Mouse (Mus musculus): Measurements from ENCODE around the gene Elf2. TPM values are rescaled to one million over a fixed set of nuclear protein-coding genes. Genes with fewer than 3 reads are reported as not detected.

The Elf2 gene
- polyA plus RNA-seq, 1 experiment from 2014 or later = 37.9 TPM

DNA sequence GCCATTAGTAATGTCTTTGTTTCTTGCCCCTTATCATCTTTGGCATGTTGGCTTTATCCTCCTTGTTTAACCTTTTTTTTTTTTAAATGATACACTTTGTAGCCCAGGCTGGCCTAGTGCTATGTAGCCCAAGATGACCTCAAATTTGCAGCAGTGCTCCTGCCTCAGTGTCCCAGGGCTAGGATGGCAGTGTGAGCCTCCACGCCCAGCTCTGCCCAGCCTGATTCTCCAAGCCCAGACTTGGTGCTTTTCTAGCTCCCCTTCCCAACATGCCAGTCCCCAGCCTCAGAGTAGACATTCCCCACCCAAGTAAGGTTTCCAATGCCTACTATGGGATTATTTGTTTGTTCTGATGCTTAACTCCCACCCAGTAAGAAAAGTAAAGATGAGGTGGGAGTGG is 88.2 kb downstream of the Elf2 start:
- Histone ChIP-seq H3K36me3 (peaks cover 98% of the 10 kb centered on the region), H3K9me3 (replicated peaks) (no peaks in the 10 kb centered on the region), H3K27me3 (ENCODE audit: low read depth, poor library complexity, severe bottlenecking) (no peaks in the 10 kb centered on the region), H3K27ac (replicated peaks) (no peak overlapping the region), H3K4me3 (no peak overlapping the region), H3K4me1 (no peaks in the 10 kb centered on the region)
- DNase-seq (ENCODE audit: low spot score) = no peak
- WGBS = 97% methylated on average over 1 of the region's 1 CpGs

DNA sequence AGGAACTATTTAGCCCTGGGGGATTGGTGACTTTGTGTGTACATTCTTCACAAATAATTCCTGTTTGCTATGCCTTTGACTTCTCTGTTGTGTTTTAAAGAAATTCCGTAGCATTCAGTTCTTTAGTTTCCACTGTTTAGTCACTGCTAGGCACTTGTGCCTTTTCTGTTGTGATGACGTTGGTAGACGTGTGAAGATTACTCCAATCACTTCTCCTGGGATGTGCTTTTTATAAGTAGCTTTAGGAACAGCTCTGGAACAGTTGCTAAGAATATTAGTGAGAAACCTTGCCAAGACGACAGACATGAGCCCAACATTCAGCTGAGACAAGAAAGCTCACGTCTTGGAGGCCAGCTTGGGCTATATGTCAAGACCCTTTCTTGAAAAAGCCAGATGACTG is 89.4 kb downstream of the Elf2 start:
- 88% methylated on average over 5 of the region's 5 CpGs for WGBS

DNA sequence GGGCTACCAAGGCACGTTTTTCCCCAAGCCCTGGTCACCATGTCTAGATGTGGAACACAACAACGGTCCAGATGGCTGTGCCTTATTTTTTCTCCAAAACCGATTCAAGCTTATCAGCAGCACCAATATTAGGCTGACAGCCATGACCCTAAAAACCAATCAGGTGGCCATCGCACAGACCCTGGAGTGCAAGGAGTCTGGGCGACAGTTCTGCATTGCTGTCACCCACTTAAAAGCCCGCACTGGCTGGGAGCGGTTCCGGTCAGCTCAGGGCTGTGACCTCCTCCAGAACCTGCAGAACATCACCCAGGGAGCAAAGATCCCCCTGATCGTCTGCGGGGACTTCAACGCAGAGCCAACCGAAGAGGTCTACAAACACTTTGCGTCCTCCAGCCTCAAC is 90.6 kb downstream of the Elf2 start:
- 95% methylated on average over 13 of the region's 13 CpGs for WGBS
- DNase-seq (ENCODE audit: low spot score) = no peak
- Histone ChIP-seq H3K9me3 (replicated peaks) (no peaks in the 10 kb centered on the region), H3K4me3 (no peak overlapping the region), H3K36me3 (peaks cover 83% of the 10 kb centered on the region), H3K27ac (replicated peaks) (no peak overlapping the region), H3K4me1 (no peaks in the 10 kb centered on the region), H3K27me3 (ENCODE audit: low read depth, poor library complexity, severe bottlenecking) (no peaks in the 10 kb centered on the region)

More for the DNA sequence above, 89.4 kb downstream of the Elf2 start:
- Histone ChIP-seq H3K36me3 (peaks cover 90% of the 10 kb centered on the region), H3K4me1 (no peaks in the 10 kb centered on the region), H3K9me3 (replicated peaks) (no peaks in the 10 kb centered on the region), H3K27ac (replicated peaks) (no peak overlapping the region), H3K4me3 (no peak overlapping the region), H3K27me3 (ENCODE audit: low read depth, poor library complexity, severe bottlenecking) (no peaks in the 10 kb centered on the region)
- DNase-seq (ENCODE audit: low spot score) = no peak

DNA sequence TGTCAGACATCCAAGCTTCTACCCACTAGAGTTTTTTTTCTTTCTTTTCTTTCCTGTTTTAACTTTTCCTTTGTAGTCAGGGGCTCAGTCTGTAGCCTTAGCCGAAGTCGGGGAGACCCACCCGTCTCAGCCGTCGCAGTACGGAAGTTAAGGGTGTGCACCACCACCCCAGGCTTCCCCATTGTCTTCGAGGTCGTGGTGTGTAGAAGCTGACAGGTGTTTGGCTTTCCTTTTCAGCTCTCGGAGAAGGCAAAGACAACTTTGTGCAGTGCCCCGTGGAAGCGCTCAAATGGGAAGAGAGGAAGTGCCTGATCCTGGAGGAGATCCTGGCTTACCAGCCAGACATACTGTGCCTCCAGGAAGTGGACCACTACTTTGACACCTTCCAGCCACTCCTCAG is 91.0 kb downstream of the Elf2 start:
- Histone ChIP-seq H3K9me3 (replicated peaks) (no peaks in the 10 kb centered on the region), H3K4me1 (no peaks in the 10 kb centered on the region), H3K27me3 (ENCODE audit: low read depth, poor library complexity, severe bottlenecking) (no peaks in the 10 kb centered on the region), H3K4me3 (no peak overlapping the region), H3K36me3 (peaks cover 79% of the 10 kb centered on the region), H3K27ac (replicated peaks) (no peak overlapping the region)
- DNase-seq (ENCODE audit: low spot score) = no peak
- WGBS = 93% methylated on average over 11 of the region's 11 CpGs

DNA sequence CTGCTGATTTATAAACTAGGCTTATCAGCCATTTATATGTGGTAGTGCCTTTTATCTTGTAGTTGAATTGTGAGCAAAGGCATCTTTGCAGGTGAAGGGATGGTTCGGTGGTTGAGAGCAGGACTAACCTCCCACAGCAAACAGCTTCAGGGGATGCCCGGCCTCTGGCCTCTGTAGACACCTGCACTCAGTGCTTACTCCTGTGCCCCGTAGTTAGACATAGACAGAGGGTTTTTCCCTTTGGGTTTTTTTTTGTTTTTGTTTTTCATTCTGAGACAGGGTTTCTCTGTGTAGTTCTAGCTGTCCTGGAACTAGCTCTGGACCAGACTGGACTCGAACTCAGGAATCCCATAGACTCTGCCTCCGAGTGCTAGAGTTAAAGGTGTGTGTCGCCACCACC is 91.9 kb downstream of the Elf2 start:
- Histone ChIP-seq H3K4me3 (no peak overlapping the region), H3K9me3 (replicated peaks) (no peaks in the 10 kb centered on the region), H3K27ac (replicated peaks) (no peak overlapping the region), H3K4me1 (no peaks in the 10 kb centered on the region), H3K36me3 (peaks cover 71% of the 10 kb centered on the region), H3K27me3 (ENCODE audit: low read depth, poor library complexity, severe bottlenecking) (no peaks in the 10 kb centered on the region)
- no peak for DNase-seq (ENCODE audit: low spot score)
- 89% methylated on average over 6 of the region's 6 CpGs for WGBS

DNA sequence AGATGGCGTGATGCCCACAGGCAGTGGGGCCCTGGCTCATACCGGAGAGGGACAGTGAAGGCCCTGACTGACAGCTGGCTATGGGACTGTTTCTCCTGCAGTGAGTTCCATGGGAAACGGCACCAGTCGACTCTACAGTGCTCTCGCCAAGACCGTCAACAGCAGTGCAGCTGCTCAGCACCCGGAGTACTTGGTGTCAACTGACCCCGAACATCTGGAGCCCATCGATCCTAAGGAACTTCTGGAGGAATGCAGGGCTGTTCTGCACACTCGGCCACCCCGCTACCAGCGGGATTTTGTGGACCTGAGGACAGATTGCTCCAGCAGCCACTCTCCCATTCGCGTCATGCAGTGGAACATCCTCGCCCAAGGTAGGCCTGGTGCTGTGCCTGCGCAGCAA is 92.8 kb downstream of the Elf2 start:
- H3K27me3 ChIP-seq (ENCODE audit: low read depth, poor library complexity, severe bottlenecking) = no peaks in the 10 kb centered on the region
- H3K4me1 ChIP-seq = no peaks in the 10 kb centered on the region
- no peak overlapping the region for H3K27ac ChIP-seq (replicated peaks)
- no peak for DNase-seq (ENCODE audit: low spot score)
- WGBS = 89% methylated on average over 16 of the region's 16 CpGs
- H3K36me3 ChIP-seq = peaks cover 62% of the 10 kb centered on the region
- H3K9me3 ChIP-seq (replicated peaks) = no peaks in the 10 kb centered on the region
- no peak overlapping the region for H3K4me3 ChIP-seq

DNA sequence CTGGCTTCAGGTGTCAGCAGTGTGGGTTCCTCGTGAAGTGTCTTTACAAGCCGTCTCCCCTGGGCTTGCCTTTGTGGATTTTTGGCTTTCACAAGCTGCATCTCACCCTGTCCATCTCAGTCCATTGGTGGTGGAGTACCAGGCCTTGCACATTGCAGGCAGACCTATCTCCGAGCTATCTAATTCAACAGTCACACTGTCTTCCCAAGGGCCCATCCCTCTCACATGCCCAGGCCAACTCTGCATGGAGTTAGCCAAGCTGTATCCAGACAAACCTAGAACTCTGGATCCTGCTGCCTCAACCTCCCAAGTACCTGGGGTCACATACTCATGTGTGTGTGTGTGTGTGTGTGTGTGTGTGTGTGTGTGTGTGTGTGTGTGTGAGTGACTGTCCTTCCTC is 100.9 kb downstream of the Elf2 start:
- H3K27ac ChIP-seq (replicated peaks) = no peak overlapping the region
- 94% methylated on average over 3 of the region's 3 CpGs for WGBS
- H3K4me3 ChIP-seq = no peak overlapping the region
- peaks cover 2% of the 10 kb centered on the region; the same call in 1 of the 2 replicates for H3K4me1 ChIP-seq
- peaks cover 14% of the 10 kb centered on the region for H3K36me3 ChIP-seq
- no peak for DNase-seq (ENCODE audit: low spot score)
- no peaks in the 10 kb centered on the region for H3K27me3 ChIP-seq (ENCODE audit: low read depth, poor library complexity, severe bottlenecking)
- no peaks in the 10 kb centered on the region for H3K9me3 ChIP-seq (replicated peaks)

DNA sequence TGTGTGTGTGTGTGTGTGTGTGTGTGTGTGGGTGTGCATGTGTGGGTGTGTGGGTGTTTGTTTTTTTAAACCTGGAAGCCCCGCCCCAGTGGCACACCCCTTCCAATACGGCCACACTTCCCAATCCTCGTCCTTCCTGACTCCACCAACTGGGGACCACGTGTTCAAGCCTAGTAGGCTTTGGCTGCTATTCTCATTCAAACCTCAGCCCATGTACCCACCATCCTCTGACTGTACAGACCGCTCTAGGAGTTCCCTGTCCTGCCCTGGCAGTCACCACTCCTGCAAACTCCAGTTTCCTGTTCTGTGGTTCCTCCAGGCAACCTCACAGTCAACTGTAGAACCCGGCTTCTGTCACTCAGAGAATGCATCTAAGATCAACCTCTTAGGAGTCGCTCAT is 101.9 kb downstream of the Elf2 start:
- H3K36me3 ChIP-seq = peaks cover 14% of the 10 kb centered on the region
- no peak overlapping the region for H3K27ac ChIP-seq (replicated peaks)
- WGBS = 93% methylated on average over 7 of the region's 7 CpGs
- H3K4me3 ChIP-seq = no peak overlapping the region
- no peaks in the 10 kb centered on the region for H3K9me3 ChIP-seq (replicated peaks)
- H3K27me3 ChIP-seq (ENCODE audit: low read depth, poor library complexity, severe bottlenecking) = no peaks in the 10 kb centered on the region
- no peak for DNase-seq (ENCODE audit: low spot score)
- H3K4me1 ChIP-seq = peaks cover 12% of the 10 kb centered on the region

DNA sequence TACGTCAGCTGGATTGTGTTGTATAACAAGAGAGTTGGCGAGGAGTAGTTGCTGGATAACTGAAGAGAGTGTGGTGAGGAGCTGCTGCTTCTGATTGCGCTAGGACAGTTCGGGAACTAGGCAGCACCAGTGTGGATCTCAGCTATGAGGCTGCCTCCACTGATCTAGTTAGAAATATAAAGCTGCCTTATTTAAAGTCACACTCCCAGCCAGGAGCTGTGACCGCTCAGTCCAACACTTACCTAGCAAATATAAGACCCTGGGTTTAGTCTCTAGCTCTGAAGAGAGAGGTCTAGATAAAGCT is 105.8 kb downstream of the Elf2 start:
- peak overlapping the region; percentile 42; the same call in 1 of the 2 replicates for H3K27ac ChIP-seq (replicated peaks)
- H3K4me1 ChIP-seq = peaks cover 18% of the 10 kb centered on the region
- no peaks in the 10 kb centered on the region for H3K27me3 ChIP-seq (ENCODE audit: low read depth, poor library complexity, severe bottlenecking)
- no peak for DNase-seq (ENCODE audit: low spot score)
- no peaks in the 10 kb centered on the region for H3K9me3 ChIP-seq (replicated peaks)
- H3K4me3 ChIP-seq = no peak overlapping the region
- 82% methylated on average over 5 of the region's 5 CpGs for WGBS
- H3K36me3 ChIP-seq = peaks cover 13% of the 10 kb centered on the region

DNA sequence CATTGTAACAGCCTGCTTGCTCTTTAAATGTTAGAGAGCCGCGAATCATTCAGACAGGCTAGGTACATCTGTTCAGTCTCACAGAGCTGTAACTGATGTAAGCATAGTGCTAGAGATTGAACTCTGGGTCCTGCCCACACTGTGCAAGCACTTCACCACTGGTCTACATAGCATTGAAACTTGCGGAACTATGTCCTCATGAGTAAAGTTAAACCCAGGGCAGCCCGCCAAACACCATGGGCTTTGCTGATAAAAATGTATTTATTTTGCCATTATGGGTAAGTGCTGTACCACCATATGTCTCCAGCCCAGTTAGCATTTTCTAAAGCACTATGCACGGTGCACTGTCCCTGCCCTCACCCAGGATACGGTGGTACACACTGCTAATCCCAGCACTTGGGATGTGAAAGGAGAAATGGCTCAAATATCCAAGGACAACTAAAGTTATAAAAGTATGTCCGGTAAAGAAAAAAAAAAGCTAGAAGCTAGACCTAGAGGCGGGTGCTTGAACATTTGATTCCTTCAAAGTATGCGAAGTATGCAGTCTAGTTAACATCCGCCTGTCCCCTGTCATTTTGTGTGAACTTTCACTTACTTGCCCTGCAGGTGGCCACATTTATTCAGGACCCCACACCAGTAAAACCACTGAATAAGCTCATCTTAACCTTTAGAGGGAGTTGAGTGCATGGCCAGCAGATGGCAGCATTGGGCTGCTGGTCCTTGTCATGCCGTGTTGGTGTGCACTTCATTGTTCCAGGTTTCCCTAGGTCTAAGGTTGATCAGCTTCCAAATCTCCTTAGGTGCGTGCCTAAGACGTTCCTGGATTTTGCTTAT is 106.3 kb downstream of the Elf2 start:
- peak; percentile 84 for DNase-seq (ENCODE audit: low spot score)
- Histone ChIP-seq H3K4me3 (no peak overlapping the region), H3K27ac (replicated peaks) (peak overlapping the region; percentile 42; the same call in 1 of the 2 replicates), H3K27me3 (ENCODE audit: low read depth, poor library complexity, severe bottlenecking) (no peaks in the 10 kb centered on the region), H3K9me3 (replicated peaks) (no peaks in the 10 kb centered on the region), H3K36me3 (peaks cover 7% of the 10 kb centered on the region), H3K4me1 (peaks cover 18% of the 10 kb centered on the region)
- 60% methylated on average over 13 of the region's 13 CpGs for WGBS

DNA sequence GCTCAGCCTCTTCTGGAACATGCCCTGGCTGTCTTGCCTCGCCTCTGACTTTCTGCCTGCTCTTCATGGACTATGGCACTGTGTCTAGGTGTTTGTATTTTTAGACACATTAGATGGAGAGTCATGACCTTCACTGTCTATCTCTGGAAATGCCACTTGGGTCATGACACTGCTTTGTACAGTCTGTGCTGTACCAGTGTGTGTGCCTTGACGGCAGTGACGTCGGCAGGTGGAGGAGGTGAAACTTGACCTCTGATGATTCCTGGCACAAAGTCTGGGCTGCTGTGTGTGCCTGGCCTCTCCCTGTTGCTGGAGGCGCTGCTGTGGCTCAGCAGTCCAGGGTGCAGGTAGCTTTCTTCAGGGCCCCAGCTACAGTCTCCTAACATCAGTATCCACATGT is 107.0 kb downstream of the Elf2 start:
- 67% methylated on average over 5 of the region's 5 CpGs for WGBS
- Histone ChIP-seq H3K27ac (replicated peaks) (no peak overlapping the region), H3K27me3 (ENCODE audit: low read depth, poor library complexity, severe bottlenecking) (no peaks in the 10 kb centered on the region), H3K4me1 (peaks cover 18% of the 10 kb centered on the region), H3K9me3 (replicated peaks) (no peaks in the 10 kb centered on the region), H3K4me3 (no peak overlapping the region), H3K36me3 (peaks cover 5% of the 10 kb centered on the region; the same call in 1 of the 2 replicates)
- DNase-seq (ENCODE audit: low spot score) = no peak

DNA sequence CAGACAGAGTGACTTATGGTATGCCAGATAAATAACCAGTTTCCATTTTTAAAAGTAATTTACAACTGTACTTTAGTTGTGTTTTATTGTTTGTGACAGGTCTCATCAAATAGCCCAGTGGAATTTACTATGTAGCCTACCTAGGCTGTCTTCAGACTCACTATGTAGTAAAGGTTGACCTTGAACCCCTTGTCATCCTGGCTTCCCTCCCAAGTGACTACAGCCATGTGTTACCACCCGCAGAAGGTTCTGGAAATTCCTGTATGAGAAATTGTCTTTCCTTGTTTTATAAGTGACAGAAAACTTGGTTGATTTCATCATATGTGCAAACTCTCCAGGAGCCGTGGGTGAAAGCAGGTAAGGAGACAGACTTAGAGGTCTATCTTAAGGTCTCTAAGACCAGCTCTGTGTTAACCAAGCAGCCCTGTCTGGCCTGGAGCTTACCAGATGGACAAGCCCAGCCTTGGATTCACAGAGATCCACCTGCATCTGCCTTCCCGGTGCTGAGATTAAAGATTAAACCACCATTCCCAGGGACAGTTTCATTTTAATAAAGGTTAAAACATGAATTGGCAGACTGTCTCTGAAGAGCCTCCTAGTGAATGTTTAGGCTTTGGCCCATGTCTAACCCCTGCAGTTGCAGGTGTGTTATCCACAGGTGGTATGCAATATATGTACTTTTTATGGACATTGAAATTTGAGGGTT is 108.1 kb downstream of the Elf2 start:
- 91% methylated on average over 3 of the region's 3 CpGs for WGBS

DNA sequence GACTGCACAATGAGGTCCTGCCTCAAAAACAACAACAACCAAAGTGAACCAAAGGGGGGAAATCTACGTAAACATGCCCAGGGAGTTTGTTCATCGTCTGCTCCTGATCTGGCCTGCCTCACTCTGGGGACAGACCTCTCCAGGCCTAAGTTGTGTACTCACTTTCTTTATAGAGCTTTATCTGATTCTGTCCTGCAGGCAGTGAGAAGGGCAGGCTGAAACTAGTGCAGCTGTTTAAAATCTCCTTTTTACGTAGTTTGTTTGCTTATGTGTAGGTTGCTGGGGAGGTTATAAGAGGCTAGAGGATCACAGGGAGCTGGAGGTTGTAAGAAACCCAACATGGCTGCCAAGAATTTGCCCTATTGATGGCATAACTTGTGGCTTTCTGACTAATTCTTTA is 109.0 kb downstream of the Elf2 start:
- no peaks in the 10 kb centered on the region for H3K27me3 ChIP-seq (ENCODE audit: low read depth, poor library complexity, severe bottlenecking)
- peak; percentile 10 for DNase-seq (ENCODE audit: low spot score)
- no peak overlapping the region for H3K27ac ChIP-seq (replicated peaks)
- peaks cover 19% of the 10 kb centered on the region for H3K4me1 ChIP-seq
- no peak overlapping the region for H3K4me3 ChIP-seq
- H3K36me3 ChIP-seq = 0 out of 2 replicates have a peak, but pooled peaks cover 5% of the 10 kb centered on the region
- no peaks in the 10 kb centered on the region for H3K9me3 ChIP-seq (replicated peaks)
- 80% methylated on average over 3 of the region's 3 CpGs for WGBS

More for the DNA sequence above, 108.1 kb downstream of the Elf2 start:
- peaks cover 18% of the 10 kb centered on the region for H3K4me1 ChIP-seq
- H3K9me3 ChIP-seq (replicated peaks) = no peaks in the 10 kb centered on the region
- 0 out of 2 replicates have a peak, but pooled peaks cover 5% of the 10 kb centered on the region for H3K36me3 ChIP-seq
- DNase-seq (ENCODE audit: low spot score) = no peak
- H3K27me3 ChIP-seq (ENCODE audit: low read depth, poor library complexity, severe bottlenecking) = no peaks in the 10 kb centered on the region
- H3K27ac ChIP-seq (replicated peaks) = no peak overlapping the region
- H3K4me3 ChIP-seq = no peak overlapping the region

Data from midbrain, embryonic 10.5 days (tissue).